Mouse (Mus musculus) kidney, adult 2 months (tissue): ENCODE data around the gene Arhgap44.

Source experiments
- CTCF ChIP-seq: fragments of 200-500 bp; conservative IDR thresholded peaks from 2 replicates; pipeline ENCODE4 v1.5.1; 2011; ENCODE audit warnings: low read depth, mild to moderate bottlenecking, control low read depth, low read length, moderate library complexity, mixed read lengths; ENCODE audit not compliant: insufficient read depth, insufficient read length
- POLR2A ChIP-seq: fragments of 200-500 bp; IDR thresholded peaks from one replicate; pipeline ENCODE4 v1.6.1; 2011; ENCODE audit warnings: low read depth, low read length, control low read depth

DNA sequence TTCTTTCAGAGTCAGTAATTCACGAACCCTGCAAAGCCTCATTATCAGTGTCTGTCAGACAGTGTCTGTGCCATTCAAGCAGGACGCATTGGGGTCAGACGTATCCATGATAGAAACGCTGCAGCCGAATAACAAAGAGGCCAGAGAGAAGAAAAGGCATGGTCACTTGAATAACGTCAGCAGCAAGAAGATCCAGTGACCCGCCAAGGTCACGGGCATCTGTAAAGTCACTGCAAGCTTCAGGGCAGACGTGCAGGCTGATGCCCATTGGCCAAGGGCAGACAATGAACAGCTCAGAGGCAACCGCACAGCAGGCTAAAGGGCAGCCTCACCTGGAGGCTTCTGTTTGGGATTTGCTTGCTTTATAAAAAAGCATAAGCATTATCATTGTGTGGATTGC, 52.7 kb downstream of the Arhgap44 start:
- TF ChIP-seq CTCF, result no peak
- no peak for TF ChIP-seq POLR2A
